9 mouse cellular contexts compared by ENCODE assay signal in the genomic region with DNA sequence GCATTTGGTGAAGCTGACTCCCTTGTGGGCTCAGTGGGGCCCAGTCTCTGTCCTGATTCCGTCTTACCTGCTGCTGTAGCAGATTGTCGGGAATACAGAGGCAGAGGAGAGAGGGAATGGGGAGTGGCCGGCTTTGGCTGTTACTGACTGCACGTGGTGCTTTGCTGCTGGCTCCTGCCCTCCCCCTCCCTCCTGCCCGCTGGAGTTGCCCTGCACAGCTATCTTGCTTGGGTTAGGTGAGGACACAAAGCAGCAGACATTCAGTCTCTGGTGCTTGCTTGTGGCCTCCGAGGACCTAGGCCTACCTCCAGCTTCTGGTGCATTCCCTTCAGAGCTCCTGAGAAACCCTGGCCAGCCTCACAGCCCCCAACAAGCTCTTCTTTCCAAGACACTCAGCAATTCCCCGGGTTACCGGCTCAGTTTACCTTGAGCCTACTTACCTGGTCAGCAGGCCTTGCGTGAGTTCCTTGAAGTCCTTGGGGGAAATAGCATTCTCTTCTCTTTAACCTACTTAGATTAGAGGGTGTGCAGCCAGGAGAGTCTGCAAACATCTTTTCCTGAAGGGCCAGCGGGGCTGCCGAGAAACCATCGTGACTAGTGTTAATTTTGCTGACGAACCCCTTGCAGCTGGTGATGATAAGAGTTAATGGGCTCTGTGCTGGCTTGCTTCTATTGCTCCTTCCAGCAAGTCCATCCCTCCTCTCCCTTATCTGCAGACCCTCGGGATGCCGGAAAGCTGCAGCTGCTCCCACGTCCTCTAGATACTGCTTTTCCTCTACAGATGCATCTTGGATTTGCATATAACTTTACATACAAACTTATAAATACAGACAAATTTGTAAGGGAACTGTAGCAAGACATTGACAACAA.
DNase-seq lines count a peak whose midpoint lies in the region; ATAC-seq and TF ChIP-seq lines count a peak whose summit lies in the region.
"Had no signal": no experiment of that assay in that cellular context is flagged by ENCODE, and none has a peak within 500 bp of the region (broad histone marks: within the 10 kb centered on the region; RNA-seq: fewer than 3 reads in every experiment).

No protein-coding gene starts in this region.

- peak overlapping the region; percentile 91 for H3K4me3 ChIP-seq in megakaryocyte, embryonic 14.5 days (replicated peaks)
- H3K4me3 ChIP-seq in heart, embryonic 13.5 days: no peak overlapping the region
- H3K4me3 ChIP-seq in liver, embryonic 11.5 days (ENCODE audit: low read depth, low read length): peak overlapping the region; percentile 26
- H3K4me3 ChIP-seq in midbrain, postnatal 0 days (ENCODE audit: low read depth, low read length): no peak overlapping the region
- H3K4me3 ChIP-seq: neural tube, embryonic 12.5 days had no signal

- peaks cover 68% of the 10 kb centered on the region for H3K36me3 ChIP-seq in megakaryocyte, embryonic 14.5 days (replicated peaks; ENCODE audit: low read length)
- peaks cover 2% of the 10 kb centered on the region; the same call in 1 of the 2 replicates for H3K36me3 ChIP-seq in heart, embryonic 13.5 days
- H3K36me3 ChIP-seq in liver, embryonic 11.5 days (ENCODE audit: control insufficient read depth, insufficient read depth, low read length): no peaks in the 10 kb centered on the region
- no peaks in the 10 kb centered on the region for H3K36me3 ChIP-seq in midbrain, postnatal 0 days (ENCODE audit: insufficient read depth, low read length)
- H3K36me3 ChIP-seq: neural tube, embryonic 12.5 days had no signal

- 13% methylated on average over 16 of the region's 16 CpGs for WGBS in heart, embryonic 13.5 days
- WGBS in liver, embryonic 11.5 days: 21% methylated on average over 16 of the region's 16 CpGs
- 50% methylated on average over 16 of the region's 16 CpGs for WGBS in midbrain, postnatal 0 days

- TF ChIP-seq CTCF in midbrain, postnatal 0 days (IDR thresholded peaks at IDR 0.05): no peak

- H3K4me2 ChIP-seq in heart, embryonic 13.5 days: peak overlapping the region; percentile 53
- H3K4me2 ChIP-seq in liver, embryonic 11.5 days: peak overlapping the region; percentile 74
- no peak overlapping the region for H3K4me2 ChIP-seq in midbrain, postnatal 0 days (ENCODE audit: low read depth, low read length, poor library complexity, severe bottlenecking)
- H3K4me2 ChIP-seq: neural tube, embryonic 12.5 days had no signal

- H3K4me1 ChIP-seq in megakaryocyte, embryonic 14.5 days: peaks cover 64% of the 10 kb centered on the region
- peaks cover 19% of the 10 kb centered on the region for H3K4me1 ChIP-seq in heart, embryonic 13.5 days
- H3K4me1 ChIP-seq in liver, embryonic 11.5 days (replicated peaks; ENCODE audit: control insufficient read depth, insufficient read depth, low read length): peaks cover 21% of the 10 kb centered on the region
- H3K4me1 ChIP-seq in midbrain, postnatal 0 days (ENCODE audit: insufficient read depth, low read length): no peaks in the 10 kb centered on the region
- H3K4me1 ChIP-seq: neural tube, embryonic 12.5 days had no signal

- H3K9ac ChIP-seq in heart, embryonic 13.5 days: peak overlapping the region; percentile 50
- H3K9ac ChIP-seq in liver, embryonic 11.5 days (ENCODE audit: low read depth, low read length): peak overlapping the region; percentile 56
- no peak overlapping the region for H3K9ac ChIP-seq in midbrain, postnatal 0 days (replicated peaks; ENCODE audit: low read length, poor library complexity, severe bottlenecking)
- H3K9ac ChIP-seq: neural tube, embryonic 12.5 days had no signal

- no peaks in the 10 kb centered on the region for H3K27me3 ChIP-seq in megakaryocyte, embryonic 14.5 days (replicated peaks)
- no peaks in the 10 kb centered on the region for H3K27me3 ChIP-seq in heart, embryonic 13.5 days (replicated peaks)
- H3K27me3 ChIP-seq in liver, embryonic 11.5 days (replicated peaks; ENCODE audit: control insufficient read depth, insufficient read depth, low read length): no peaks in the 10 kb centered on the region
- no peaks in the 10 kb centered on the region for H3K27me3 ChIP-seq in midbrain, postnatal 0 days (ENCODE audit: insufficient read depth, low read length)
- H3K27me3 ChIP-seq: neural tube, embryonic 12.5 days had no signal

- H3K9me3 ChIP-seq in megakaryocyte, embryonic 14.5 days: peaks cover 10% of the 10 kb centered on the region
- peaks cover 9% of the 10 kb centered on the region for H3K9me3 ChIP-seq in heart, embryonic 13.5 days
- H3K9me3 ChIP-seq in liver, embryonic 11.5 days (ENCODE audit: control insufficient read depth, low read length): no peaks in the 10 kb centered on the region
- H3K9me3 ChIP-seq in midbrain, postnatal 0 days (ENCODE audit: low read length): no peaks in the 10 kb centered on the region

- DNase-seq in liver, embryonic 11.5 days (ENCODE audit: low spot score): peak; percentile 53
- DNase-seq in urinary bladder, postnatal 14 days (ENCODE audit: low spot score): peak; percentile 65
- no peak for DNase-seq in midbrain, postnatal 0 days (ENCODE audit: low spot score)
- DNase-seq in spleen, postnatal 4 days (ENCODE audit: low spot score in 2 of 2): no peak

- ATAC-seq in megakaryocyte, adult 5-6 weeks (ENCODE audit: poor library complexity, severe bottlenecking): no peak
- ATAC-seq in heart, embryonic 13.5 days (ENCODE audit: extremely low read depth, insufficient number of reproducible peaks, low FRiP score, low TSS enrichment): peak; percentile 70
- peak; percentile 86 for ATAC-seq in liver, embryonic 11.5 days (replicated peaks; ENCODE audit: low FRiP score)
- no peak for ATAC-seq in midbrain, postnatal 0 days (ENCODE audit: low FRiP score)
- ATAC-seq in inflammation-experienced regulatory T-cells, adult 6 months: no peak

- no peak overlapping the region; the same call in 1 of the 2 replicates for H3K27ac ChIP-seq in heart, embryonic 13.5 days (replicated peaks)
- peak overlapping the region; percentile 82 for H3K27ac ChIP-seq in liver, embryonic 11.5 days (ENCODE audit: low read depth, low read length)
- H3K27ac ChIP-seq in midbrain, postnatal 0 days (ENCODE audit: low read depth, low read length): no peak overlapping the region
- H3K27ac ChIP-seq: neural tube, embryonic 12.5 days had no signal

Comparison
In these comparisons a context has a peak if more than half of its experiments do, and no peak if none do; other contexts are left out.
1. H3K4me3 ChIP-seq: peak in megakaryocyte, embryonic 14.5 days (single experiment) and liver, embryonic 11.5 days (single experiment); none in heart, embryonic 13.5 days (single experiment) and midbrain, postnatal 0 days (single experiment).
2. ATAC-seq: peak in heart, embryonic 13.5 days (single experiment) and liver, embryonic 11.5 days (single experiment); none in megakaryocyte, adult 5-6 weeks (single experiment), midbrain, postnatal 0 days (single experiment) and inflammation-experienced regulatory T-cells, adult 6 months (single experiment).
3. DNase-seq: peak in liver, embryonic 11.5 days (single experiment) and urinary bladder, postnatal 14 days (single experiment); none in midbrain, postnatal 0 days (single experiment) and spleen, postnatal 4 days (0 of 2).